Mouse (Mus musculus): ENCODE data around the gene Gm21958.

Gene Gm21958

GRCm38 (mm10) chr3:54714253-54714652, at the start of gene Gm21958:
Gene Gm21958, minus strand, starts transcription at chr3:54714353.
- no peak for DNase-seq

- DNase-seq: no peak
These were observed 47.1 kb upstream of the Gm21958 start for GRCm38 (mm10) chr3:54761258-54761657.

- no peak for DNase-seq
These were observed 46.4 kb upstream of the Gm21958 start for GRCm38 (mm10) chr3:54760321-54761115.

- DNase-seq: no peak
These were observed 45.1 kb upstream of the Gm21958 start for GRCm38 (mm10) chr3:54759211-54759610.

- DNase-seq: no peak
These were observed 43.3 kb upstream of the Gm21958 start for GRCm38 (mm10) chr3:54757446-54757845.

- no peak for DNase-seq
These were observed 41.9 kb upstream of the Gm21958 start for GRCm38 (mm10) chr3:54756058-54756457.

GRCm38 (mm10) chr3:54755145-54756041, 41.2 kb upstream of the Gm21958 start, which contains the start of gene Smad9:
Gene Smad9, plus strand, starts transcription at chr3:54755582.
- no peak for DNase-seq

GRCm38 (mm10) chr3:54753411-54753810, 39.3 kb upstream of the Gm21958 start:
- DNase-seq: no peak

GRCm38 (mm10) chr3:54745799-54746198, 31.6 kb upstream of the Gm21958 start:
- DNase-seq: peak; percentile 42

- DNase-seq: no peak
These were observed 27.8 kb upstream of the Gm21958 start for GRCm38 (mm10) chr3:54741965-54742364.

GRCm38 (mm10) chr3:54737317-54737716, 23.2 kb upstream of the Gm21958 start:
- DNase-seq: no peak

- DNase-seq: peak; percentile 21
These were observed 22.2 kb upstream of the Gm21958 start for GRCm38 (mm10) chr3:54736101-54736927.

- DNase-seq: peak; percentile 92
These were observed 21.3 kb upstream of the Gm21958 start, which contains the start of the genes Exosc8 and Alg5 for GRCm38 (mm10) chr3:54735247-54736046. Gene Exosc8, minus strand, starts transcription at chr3:54735393. Gene Alg5, plus strand, starts transcription at chr3:54735539.

- peak; percentile 94 for DNase-seq
These were observed 20.5 kb upstream of the Gm21958 start for GRCm38 (mm10) chr3:54734411-54735246.

- DNase-seq: no peak
These were observed 18.2 kb upstream of the Gm21958 start for GRCm38 (mm10) chr3:54732371-54732770.

- no peak for DNase-seq
These were observed 17.5 kb upstream of the Gm21958 start for GRCm38 (mm10) chr3:54731626-54732150.

- no peak for DNase-seq
These were observed 13.9 kb upstream of the Gm21958 start for GRCm38 (mm10) chr3:54728100-54728499.

GRCm38 (mm10) chr3:54727588-54727987, 13.4 kb upstream of the Gm21958 start:
- DNase-seq: no peak

- no peak for DNase-seq
These were observed 11.2 kb upstream of the Gm21958 start for GRCm38 (mm10) chr3:54725344-54725743.

- DNase-seq: peak; percentile 18
These were observed 9.8 kb upstream of the Gm21958 start for GRCm38 (mm10) chr3:54723741-54724500.

Measured in thymus, postnatal 14 days (tissue).